Mouse (Mus musculus) neural tube, embryonic 10.5 days (tissue): ENCODE measurements at regions not wholly inside any gene's neighbourhood (a gene's known extent, or its start where the extent isn't known, plus 50 kb on each side); places are given as distances from the start of the nearest gene placed in this dataset.
A peak's percentile ranks its signal among the peaks of the same experiment; 100 is the strongest.

ENCODE experiments used
- DNase-seq: peaks from one replicate; pipeline ENCODE4 v3.0.0-alpha.2; 2017; ENCODE audit warnings: low spot score; ENCODE audit errors: extremely low spot score

DNA sequence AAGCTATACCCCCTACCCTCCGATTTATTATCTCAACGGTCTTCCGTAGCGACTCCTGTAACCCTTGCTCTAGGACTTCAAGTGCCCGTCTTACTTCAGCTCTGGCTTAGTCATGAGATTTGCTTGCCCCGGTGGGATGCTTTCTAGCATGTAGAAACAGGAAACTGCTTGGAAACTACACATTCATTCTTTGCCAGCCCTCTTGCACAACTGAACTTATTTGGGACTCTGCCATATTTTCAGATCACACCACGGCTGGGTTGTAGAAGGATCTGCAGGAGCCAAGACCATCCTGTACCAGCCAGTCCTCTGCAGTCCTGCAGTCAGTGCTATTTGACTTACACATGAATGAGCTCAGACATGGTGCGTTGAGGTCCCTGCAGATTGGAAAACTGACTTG, 110.9 kb upstream of the Habp2 start:
- DNase-seq: no peak

DNA sequence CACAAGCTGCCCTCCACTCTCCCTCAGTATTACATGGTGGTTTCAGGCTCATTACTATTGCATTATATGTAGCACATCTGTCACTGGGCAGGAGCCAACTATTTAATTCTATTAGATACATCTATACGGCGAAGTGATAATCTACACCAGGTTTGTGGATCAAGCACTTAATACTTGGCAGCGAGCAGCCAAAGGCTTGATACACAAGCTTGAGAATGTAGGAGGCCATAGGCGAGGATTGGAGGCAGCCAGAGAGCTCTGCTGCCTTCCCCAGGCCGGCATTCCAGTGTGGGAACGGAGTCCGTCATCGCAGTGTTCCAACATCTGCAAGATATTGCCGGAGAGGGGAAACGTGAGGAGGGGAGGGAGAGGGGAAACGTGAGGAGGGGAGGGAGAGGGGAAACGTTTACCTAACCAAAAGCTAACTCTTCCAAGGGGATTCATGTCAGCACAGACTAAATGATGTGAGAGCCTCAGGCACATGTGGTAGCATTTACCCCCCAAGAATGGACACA, 109.6 kb upstream of the Habp2 start:
- peak; percentile 54 for DNase-seq

DNA sequence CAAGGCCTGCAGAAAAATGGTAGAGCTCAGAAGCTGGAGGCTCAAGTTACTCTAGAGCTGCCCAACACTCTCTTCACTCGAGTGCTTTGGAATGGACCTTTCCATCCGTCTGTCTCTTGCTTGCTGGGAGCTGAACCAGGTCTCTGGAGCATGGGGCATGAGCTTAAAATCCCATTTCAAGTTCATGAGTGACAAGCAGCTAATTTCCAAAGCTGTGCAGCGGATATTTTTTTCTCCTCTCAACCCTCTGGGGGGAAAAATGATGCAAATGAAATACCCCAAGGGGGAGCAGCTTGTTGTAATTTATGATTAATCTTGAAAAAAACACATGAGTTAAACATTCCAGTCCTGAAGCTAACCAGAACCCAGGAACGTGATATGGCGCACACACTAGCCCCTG, 101.2 kb upstream of the Habp2 start:
- DNase-seq: no peak

DNA sequence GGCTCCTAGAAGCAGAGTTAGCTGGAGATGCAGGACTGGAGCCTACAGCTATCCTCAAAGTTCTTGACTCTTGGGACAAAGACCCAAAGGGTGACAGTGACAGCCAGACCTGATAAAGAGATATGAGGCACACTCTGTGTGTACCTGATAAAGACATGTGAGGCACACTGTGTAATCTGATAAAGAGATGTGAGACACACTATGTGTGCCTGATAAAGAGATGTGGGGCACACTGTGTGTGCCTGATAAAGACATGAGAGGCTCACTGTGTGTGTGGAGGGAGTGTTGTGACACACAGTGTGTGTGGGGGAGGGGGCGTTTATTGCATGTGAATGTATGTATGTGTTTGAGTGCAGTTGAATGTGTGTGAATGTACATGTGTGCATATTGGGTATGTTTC, 97.8 kb upstream of the Habp2 start:
- no peak for DNase-seq

DNA sequence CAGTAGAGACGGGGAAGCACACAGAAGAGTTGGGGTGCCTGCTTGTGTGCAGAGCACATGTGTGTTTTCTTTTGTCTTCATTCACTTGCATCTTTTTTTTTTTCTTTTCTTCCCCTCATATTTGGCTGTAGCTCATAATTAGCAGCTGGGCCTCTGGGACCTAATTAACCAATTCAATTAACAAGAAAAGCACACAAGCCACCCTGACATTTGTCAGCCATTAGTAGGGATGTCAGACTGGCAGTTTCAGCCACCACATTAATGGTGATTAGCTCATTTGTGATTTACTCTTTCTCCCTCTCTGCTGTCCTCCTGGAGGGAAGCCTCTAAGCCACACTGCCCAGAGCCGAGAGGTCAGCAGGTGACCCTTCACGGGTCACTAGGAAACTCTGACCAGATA, 96.7 kb upstream of the Habp2 start:
- no peak for DNase-seq

DNA sequence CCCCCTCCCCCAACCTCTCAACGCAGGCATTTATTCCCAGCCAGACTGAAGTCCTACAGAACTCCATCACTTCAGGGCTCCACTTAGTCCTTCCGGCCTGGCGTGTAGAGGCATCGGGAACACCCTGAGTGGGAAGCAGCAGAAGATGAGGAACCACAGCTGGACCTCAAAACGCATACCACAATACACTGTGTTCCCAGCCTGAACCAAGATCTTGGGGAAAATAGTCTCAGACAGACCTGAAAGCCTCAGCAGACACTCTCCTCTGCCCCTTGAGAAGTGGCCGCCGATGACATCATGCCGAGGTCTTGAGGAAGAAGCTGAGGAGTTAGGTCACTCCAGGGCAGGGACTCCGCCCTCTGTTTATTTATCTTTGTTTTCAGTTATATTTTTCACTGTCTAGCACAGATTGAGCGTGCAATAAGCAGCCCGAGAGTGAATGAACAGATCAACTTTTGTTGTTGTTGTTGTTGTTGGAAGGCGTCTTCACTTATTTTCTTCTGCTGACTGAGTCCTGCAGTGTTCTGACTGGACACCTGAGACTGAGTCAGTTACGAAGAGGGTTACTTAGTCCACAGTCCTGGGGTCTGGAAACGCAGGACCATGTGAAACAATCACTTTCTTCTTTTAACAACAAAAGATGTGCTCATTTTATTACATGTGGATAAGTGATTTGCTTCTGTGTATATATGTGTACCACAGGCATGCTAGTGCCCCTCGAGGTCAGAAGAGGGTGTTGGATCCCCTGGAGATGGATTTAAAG, 88.3 kb upstream of the Habp2 start:
- DNase-seq: no peak

DNA sequence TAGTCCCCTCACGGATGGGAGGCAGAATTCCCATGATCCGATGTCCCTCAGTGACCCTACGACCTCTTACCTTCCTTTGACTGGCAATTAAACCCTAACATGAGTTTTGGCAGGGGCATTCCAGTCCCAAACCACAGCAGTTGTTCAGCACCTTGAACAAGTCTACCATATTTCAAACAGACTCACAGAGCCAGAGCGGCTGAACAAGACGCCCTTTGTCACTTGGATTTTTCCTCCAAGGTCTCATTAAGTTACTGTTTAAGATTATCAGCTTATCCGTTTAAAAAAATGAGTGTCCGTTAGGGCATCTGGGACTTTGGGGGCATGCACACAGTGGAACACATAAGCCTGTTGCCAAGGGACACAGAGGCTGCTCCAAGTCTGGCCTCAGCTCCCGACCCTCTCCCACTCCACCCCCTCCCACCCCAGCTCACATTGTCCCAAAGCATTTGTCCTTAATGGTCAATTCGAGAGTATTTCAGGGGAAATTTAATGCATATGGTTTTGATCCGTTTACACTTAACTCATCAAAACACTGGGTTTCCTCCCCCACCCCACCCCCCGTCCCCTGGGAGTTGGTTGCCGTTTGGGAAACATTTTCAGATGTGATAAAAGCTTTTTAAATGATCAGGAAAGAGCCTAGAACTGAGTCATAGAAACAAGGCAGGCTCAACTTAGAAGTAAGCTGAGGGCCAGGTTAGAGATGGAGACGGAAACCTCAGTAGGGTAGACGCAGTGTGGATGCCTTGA, 87.4 kb upstream of the Habp2 start:
- DNase-seq: no peak

DNA sequence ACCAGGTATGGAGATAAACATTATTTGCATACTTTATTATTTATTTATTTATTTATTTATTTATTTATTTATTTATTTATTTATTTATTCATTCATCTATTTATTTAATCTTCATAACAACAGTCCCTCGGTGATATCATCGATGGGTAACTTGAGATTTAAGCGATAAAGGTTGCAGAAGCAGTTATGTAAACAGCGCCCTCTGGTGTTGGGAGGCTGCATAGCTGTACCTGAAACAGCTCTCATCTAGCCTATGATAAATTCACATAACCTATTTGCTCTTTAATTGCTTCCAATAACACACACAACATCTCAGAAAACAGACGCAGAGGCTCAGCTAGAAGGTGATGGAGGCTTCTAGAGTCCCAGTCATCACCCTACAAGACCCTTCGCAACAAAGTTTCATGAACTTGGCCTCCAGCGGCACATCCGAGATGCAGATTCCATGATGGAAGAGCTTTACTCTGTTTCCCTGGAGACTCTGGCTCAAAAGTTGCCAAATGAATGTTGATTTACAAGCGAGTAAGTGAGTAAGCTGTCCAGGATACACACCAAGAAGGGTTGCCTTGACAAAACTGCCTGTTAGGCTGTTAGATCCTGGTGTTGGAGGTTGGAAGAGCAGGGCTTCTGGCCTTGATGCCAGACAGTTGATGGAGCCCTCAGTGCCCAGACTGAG, 85.8 kb upstream of the Habp2 start:
- DNase-seq: no peak

DNA sequence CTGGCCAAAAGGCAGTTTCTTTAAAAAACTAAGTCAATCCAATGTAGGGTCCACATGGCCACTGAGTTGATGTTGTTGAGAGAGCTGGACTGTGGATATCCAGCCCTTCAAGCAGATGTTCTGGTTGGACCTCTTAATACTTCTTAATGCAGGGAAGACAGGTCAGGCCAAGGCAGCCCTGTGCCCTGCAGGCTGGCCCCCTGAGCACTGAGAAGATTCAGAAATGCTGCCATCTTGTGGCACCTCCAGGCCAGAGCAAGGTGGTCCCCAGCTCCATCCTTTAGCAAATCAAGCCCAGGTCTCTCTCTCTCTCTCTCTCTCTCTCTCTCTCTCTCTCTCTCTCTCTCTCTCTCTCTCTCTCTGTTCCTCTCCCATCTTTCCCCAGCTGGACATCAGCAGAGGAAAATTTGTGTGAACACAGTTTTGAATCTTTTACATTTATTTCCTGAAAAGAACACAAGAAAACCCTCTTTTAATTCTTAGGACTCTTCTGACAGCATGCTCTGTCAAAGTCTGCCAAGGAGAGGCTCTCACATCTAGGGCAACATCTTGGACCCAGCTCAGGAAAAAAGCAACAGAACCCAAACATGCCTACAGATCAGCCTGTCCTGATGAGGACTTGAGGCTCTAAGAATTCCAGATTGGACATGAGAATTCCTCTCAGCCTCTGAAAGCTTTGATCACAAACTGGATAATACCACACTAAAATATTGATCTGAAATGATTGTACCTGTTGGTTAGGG, 85.0 kb upstream of the Habp2 start:
- peak; percentile 64 for DNase-seq

DNA sequence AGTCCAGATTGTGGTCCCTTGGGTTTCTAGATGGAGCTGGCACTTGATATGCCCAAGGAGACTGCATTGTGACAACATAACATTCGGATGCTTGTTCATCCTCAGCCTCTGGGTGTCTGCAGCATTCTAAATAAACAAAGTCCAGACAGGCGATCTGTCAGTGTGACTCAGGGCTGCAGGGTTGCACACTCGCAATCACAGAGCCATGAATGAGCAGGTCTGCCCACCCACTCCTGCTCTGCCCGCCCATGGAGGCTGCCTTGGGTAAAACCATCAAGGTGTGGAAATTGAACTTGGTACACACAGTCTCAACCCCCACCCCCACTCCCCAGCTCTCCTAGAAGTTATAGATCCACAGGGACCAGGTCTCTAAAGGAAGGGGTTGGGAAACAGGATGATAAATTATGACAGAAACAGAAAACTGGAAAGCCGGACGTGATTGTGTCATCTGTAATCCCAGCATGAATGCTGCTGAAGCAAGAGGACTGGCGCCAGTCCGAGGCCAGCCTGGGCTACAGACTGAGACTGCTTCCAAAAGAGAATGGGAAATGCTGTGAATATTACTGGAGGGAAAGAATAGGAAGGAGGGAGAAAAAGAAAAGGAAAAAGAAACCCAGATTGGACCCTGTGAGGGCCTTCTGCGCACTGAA, 84.3 kb upstream of the Habp2 start:
- DNase-seq: no peak

DNA sequence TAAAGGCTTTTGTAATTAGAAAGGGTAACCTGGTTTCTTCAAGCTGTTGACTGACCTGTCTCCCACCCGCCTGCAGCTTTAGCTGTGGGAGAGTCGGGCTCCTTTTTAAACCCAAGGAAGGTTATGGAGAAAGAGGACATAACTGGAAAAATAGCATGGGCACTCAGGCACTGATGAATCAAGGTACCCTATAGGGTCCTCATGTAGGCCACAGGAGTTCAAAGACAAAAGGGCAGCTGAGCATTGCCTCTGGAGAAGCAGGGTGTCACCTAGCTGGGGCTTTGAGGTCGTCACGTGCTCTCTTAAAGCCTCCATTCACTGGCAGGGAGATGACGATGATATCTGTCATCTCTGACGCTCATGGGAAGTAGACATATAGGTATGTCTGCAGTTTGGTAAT, 68.4 kb upstream of the Habp2 start:
- DNase-seq: no peak

DNA sequence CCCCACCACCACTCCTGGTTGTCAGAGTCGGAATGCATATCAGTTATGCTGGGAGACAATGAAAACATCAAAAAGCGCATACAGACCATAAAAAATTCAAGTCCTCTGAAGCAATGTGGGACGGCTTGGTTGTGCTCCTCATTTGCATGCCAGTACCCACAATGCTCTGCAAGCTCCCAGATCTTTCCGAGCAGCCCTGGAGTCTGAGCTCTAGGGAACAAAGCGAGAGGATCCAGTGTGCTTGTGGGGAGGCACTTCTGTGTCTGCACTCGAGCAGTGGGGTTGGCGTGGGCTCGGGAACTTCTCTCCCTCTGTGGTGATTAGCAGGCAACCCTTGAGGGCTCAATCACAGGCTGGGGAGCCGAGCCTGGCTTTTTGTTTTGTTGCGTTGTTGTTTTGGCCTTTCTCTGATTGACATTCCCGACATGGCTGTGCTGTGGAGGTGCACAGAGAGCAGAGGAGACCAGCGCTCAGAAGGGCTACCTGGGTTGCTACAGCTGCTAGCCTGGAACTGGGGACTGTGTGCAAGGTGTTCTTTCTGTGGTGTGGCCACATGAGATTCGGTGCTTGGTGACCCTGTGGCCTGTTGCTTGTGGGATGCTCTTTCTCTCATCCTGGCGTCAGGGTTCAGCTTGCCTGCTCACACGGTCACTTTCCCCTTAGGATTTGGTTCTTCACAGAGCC, 66.1 kb upstream of the Habp2 start:
- DNase-seq: no peak

DNA sequence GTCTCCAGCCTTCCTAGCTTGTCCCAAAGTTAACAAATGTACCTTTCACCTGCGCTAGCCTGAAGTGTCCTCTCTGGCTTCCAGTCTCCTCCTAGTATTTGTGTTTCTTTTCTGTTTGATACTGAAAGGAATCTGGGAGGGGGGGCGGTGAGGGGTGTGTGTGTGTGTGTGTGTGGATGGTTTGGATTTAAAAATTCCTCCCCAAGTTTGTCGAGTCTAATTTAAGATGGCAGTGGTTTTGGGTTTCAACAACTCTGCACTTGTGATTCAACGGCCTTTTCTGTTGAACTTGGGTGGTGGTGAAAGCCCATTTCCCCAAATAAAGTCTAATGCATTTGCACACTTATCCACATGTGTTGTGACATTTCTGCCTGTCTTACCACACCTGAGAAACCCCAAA, 64.4 kb upstream of the Habp2 start:
- DNase-seq: no peak

DNA sequence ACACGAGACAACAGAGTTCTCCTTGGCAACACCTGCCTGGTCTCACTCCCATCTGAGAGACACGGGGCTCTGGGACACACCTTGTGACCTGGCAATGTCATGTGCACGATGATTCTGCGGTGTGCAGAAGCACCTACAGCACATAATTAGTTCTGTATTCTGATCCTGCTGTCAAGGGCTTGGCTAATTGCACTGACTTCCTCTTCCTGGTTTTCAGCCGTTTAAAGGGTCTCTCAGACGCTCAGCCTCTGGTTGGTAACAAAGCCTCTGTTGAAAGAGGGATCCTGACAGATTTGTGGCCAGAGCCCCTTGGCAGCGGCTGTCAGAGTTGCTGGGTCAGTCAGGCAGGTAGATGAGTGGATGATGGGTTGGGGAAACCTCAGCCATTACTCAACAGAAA, 61.9 kb upstream of the Habp2 start:
- DNase-seq: no peak

DNA sequence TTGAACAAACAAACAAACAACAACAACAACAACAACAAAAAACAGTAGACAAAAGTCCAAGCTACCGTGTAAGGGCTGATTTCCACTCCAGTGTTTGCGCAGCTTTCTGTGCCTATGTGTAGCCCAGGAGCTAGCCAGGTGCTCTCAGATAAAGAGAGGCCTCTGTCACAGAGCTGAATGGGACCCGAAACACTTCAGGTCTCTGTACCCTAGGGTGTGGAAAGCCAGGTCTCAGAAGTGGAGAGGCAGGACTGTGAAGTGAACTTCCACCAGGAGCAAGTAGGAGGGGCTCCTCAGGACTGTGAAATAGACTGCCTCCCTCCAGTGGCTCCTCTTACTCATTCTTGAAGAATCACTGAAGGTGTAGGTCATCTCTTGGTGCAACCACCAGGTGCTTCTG, 61.4 kb upstream of the Habp2 start:
- no peak for DNase-seq

DNA sequence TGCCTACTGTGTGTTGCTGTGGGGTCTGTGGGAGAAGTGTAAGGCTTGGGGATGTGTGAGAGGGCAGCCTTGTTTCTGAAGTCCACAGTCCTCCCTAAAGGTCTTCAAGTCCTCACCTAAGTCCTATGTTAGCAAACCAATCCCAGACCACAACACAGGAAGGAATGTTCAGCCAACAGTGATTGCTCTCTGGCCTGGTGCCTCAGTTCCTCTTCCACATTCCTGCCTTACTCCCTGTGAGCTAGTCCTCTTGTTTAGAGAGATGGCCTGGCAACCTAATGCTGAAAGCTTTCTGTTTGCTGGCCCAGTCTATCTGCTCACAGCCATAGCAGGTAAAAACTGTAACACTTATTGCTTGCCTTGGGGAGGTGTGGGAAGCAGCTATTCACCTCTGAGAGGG, 58.4 kb upstream of the Habp2 start:
- no peak for DNase-seq

DNA sequence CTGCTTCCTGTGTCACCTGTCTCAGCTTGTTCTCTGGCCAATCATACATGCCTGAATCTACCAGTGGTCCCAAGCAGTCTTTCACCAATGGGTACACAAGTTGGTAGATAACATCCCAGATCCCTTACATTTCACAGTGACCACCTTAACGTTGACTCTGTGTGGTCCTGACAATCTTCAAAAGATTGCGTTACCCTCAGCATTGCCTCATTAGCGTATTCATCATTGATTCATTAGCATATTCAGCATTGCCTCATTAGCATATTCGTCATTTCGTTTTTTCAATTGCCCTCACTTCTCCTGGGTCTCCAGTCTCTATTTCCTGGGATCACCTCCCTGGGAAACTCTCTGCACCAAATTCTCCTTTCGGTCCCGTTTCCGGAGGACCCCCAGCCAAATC, 55.5 kb upstream of the Habp2 start:
- DNase-seq: no peak

DNA sequence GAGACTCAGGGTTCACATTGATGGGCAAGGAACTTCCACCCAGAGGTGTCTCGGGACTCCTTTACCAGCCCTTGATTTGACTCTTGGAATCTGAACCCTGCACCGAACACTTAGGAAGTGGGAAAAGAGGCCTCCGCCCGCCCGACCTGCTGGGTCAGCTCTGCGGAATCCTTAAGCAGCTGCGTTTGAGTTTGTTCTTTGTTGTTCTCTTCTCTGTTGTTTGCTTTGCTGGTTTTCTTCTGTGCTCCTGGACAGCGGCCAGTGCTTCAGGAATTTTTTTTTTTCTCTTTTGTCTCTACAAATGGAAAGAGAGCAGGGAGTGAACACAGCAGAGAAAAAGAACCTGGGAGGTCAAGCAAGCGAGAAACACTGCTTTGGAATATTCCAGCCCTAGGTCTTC, 55.1 kb upstream of the Habp2 start:
- DNase-seq: no peak

DNA sequence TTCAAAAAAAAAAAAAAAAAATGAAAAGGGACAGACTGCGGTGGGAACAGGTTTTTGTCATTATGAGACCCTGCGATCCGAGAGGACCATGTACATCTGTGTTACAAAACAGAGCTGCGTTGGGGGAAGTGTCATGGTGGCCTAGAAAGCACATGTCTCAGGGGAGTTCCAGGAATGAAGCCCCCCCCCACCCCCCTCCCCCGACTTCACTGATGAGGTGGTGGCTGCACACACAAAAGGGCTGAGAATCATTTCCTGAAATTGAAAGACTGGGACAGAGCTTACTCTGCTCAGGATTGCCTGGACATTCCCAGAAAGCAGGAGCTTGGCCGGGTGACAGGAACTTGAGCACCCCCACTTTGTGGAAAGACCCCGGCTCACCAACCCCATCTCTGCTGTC, 54.7 kb upstream of the Habp2 start:
- DNase-seq: no peak

DNA sequence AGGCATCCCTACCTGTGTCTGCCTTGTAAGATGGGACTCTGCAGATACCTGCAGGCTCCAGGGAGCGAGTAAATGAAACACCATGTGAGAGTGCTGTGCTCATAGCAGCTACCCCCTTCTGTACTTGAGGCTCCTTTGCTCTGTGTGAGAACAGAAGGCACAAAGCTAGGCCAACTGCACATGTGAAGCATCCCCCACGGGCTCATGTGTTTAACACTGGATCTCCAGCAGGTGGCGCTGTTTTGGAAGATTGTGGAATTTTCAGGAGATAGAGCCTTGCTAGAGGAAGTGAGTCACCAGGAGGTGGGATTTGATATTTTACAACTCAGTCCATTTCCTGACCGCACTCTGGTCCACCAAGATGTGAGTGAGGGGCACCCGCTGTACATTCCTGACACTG, 54.0 kb upstream of the Habp2 start:
- no peak for DNase-seq

DNA sequence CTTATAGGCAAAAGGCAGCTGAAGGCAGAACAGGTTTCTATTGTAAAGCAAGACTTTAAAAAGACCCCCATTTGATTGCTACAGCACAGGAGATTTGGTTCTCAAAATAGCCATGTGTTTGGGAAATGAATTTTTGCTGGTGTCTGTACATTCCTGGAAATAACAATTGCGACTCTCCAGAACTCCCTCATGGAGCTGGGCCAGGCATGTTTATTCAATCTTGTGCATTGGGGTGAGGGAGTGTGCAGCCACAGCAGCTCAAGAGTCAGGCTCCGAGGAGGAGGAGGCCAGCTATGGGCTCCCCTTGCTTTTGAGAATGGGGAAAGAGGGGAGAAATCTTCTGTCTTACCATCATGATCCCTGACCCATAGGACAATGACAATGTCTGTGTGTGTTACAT, 51.9 kb upstream of the Habp2 start:
- no peak for DNase-seq
